Mouse (Mus musculus): ENCODE measurements around the gene Fam57b.

The Fam57b gene

DNA sequence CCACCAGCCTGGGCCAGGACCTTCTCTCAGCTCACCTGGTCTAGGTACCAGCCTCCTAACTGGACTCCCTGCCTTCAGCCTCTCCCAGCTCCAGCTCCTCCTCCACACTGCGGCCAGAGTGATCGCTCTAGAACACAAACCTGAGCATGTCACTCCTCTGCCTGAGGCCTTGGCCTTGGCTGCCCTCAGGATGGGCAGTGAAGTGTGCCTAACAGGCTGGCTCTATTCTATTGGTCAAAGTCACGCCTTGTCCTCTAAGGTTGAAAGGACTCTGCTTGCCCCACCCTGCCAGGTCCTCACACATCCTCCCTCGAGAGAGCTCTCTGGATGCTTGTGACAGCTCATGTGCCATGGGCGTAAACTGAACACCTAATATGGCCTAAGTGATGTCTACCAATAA lies 56.0 kb downstream of the Fam57b start:
- Histone ChIP-seq H3K36me3 (ENCODE audit: control insufficient read depth, insufficient read depth, low read length, poor library complexity, severe bottlenecking) (peaks cover 13% of the 10 kb centered on the region), H3K27me3 (ENCODE audit: control insufficient read depth, insufficient read depth, low read length, poor library complexity, severe bottlenecking) (no peaks in the 10 kb centered on the region)
- no peak for DNase-seq (ENCODE audit: low read depth, low spot score)

DNA sequence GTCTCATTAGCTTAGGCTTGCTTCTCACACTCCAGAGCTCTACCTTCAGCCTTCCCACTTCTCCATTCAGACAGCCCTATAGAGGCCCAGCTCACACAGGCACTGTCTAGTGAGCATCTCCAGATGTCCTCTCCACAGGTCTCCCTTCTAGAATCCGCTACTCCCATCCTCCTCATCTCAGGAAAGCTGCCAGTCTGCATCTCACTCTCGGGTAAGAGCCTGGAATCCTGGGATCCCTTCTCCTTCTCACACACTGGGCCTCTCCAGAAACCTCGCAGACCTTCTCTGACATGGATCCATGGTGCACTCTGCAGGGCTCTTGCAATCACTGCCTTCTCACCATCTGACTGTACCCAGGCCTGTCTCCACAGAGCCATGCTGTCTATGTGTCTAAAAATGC lies 58.2 kb downstream of the Fam57b start:
- Histone ChIP-seq H3K27me3 (ENCODE audit: control insufficient read depth, insufficient read depth, low read length, poor library complexity, severe bottlenecking) (no peaks in the 10 kb centered on the region; the same call in 1 of the 2 replicates), H3K36me3 (ENCODE audit: control insufficient read depth, insufficient read depth, low read length, poor library complexity, severe bottlenecking) (peaks cover 13% of the 10 kb centered on the region)
- DNase-seq (ENCODE audit: low read depth, low spot score), result no peak

DNA sequence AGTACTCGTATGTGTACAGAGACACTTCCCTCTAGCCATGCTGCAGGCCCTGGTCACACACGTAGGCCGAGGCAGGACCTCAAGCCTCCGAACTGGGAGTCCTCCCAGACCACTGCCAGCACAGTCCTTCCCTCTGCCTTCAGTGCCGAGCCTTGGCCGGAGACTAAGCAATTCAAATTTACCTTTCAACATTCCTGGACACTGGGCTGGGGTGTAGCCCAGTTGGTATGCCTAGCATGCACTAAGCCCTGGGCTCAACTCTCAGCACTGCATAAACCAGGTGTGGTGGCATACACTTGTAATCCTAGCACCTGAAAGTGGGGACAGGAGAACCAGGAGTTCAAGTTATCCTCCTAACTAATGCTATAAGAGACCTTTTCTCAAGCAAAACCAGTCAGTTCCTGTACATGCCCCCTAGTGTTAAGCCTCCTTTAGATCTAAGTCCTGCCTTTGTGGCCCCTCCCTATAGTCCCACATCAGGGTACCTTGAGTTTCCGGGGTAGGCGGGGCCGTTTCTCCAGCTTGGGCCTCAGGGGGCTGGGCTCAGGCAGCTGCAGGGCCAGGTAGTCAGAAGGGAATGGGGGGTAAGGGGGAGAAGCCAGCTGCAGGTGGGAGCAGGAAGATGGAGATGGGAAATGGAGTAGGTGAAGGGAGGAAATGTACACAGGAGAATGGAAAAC lies 59.4 kb downstream of the Fam57b start:
- Histone ChIP-seq H3K36me3 (ENCODE audit: control insufficient read depth, insufficient read depth, low read length, poor library complexity, severe bottlenecking) (peaks cover 13% of the 10 kb centered on the region), H3K27me3 (ENCODE audit: control insufficient read depth, insufficient read depth, low read length, poor library complexity, severe bottlenecking) (no peaks in the 10 kb centered on the region; the same call in 1 of the 2 replicates)
- DNase-seq (ENCODE audit: low read depth, low spot score), result no peak

DNA sequence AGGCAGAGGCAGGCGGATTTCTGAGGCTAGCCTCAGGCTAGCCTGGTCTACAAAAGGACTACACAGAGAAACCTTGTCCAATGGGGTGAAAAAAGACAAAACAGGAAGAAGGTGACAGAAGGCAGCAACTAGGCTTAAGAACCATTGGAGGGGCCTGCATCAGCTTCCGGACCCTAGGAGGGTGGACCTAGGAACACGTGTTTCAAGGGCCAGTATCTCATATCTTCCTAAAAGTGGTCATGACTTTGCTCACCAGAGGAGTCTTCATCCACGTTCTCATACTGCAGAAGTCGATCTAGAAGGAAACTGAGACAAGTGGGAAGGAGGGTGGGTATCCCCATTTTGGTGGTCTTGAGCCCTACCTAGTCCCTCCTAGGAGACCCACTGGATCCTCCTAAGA lies 63.5 kb downstream of the Fam57b start:
- DNase-seq (ENCODE audit: low read depth, low spot score), result no peak
- Histone ChIP-seq H3K27me3 (ENCODE audit: control insufficient read depth, insufficient read depth, low read length, poor library complexity, severe bottlenecking) (no peaks in the 10 kb centered on the region; the same call in 1 of the 2 replicates), H3K36me3 (ENCODE audit: control insufficient read depth, insufficient read depth, low read length, poor library complexity, severe bottlenecking) (peaks cover 7% of the 10 kb centered on the region)

DNA sequence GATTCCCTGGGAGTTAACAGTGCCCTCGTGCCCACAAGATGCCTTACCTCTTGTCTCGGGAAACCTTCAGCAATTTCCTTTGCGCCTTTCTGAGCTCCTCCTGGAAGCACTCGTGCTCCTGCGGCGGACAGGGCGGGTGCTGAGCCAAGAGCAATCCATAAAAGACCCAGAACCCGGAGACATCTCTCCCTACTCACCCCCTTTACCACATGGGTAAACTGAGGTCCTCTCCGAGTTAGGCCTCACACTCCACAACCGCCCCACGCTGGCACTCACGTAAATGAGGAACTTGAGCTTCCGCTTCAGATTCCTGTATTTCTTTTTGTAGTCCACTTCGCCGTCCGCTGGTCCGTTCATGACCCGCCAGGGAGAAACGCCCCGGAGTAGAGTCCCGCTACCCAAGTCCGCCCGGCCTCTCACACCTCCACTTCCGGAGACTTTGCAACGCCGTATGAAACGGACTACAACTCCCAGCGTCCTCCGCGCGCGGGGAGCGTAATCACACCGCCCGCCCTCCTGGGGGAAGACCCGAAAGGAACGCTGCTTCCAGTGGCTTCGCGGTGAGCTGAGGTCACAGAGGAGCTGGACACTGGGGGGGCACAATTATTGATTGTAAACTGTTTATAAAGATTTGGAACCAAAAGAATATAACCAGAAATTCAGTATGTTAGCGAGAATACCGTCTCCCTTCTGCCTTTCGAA lies 64.1 kb downstream of the Fam57b start, which contains the start of gene Hirip3:
Hirip3 (plus strand) TSS at position 544 of the 702 bp plus-strand sequence.
- Histone ChIP-seq H3K36me3 (ENCODE audit: control insufficient read depth, insufficient read depth, low read length, poor library complexity, severe bottlenecking) (peaks cover 7% of the 10 kb centered on the region), H3K27me3 (ENCODE audit: control insufficient read depth, insufficient read depth, low read length, poor library complexity, severe bottlenecking) (no peaks in the 10 kb centered on the region; the same call in 1 of the 2 replicates)
- DNase-seq (ENCODE audit: low read depth, low spot score), result peak; percentile 93

DNA sequence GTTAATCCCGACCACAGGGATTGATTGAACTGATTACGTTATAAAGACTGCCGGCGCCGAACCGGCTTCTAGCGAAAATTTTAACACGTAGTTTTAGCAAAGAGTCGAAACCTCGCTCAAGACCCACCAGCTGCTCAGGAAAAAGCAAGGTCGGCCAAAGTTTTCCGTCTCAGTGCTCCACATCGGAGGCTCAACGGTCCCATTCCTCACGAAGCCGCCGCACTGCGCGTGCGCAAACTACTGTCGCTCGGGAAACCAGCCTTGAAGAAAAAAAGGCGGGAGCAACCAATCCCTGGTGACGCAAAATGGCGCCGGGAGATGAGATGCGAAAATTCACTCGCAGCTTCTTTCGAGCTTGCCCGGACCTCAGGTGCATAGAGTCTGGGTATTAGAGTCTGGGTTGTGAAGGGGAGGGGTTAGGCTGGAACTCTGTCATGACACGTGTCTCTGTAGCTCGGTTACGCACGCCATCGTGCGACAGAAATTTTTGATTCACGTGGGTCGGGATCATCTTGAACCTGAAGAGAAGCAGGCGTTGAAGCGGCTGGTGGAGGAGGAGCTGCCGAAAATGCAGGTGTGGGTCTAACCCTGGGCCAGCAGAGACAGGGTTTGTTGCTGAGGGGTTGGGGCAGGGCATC lies 64.8 kb downstream of the Fam57b start, which contains the start of gene Ino80e:
Ino80e (minus strand) TSS at position 231 of the 638 bp plus-strand sequence.
- H3K36me3 ChIP-seq (ENCODE audit: control insufficient read depth, insufficient read depth, low read length, poor library complexity, severe bottlenecking), result peaks cover 8% of the 10 kb centered on the region
- peak; percentile 93 for DNase-seq (ENCODE audit: low read depth, low spot score)

DNA sequence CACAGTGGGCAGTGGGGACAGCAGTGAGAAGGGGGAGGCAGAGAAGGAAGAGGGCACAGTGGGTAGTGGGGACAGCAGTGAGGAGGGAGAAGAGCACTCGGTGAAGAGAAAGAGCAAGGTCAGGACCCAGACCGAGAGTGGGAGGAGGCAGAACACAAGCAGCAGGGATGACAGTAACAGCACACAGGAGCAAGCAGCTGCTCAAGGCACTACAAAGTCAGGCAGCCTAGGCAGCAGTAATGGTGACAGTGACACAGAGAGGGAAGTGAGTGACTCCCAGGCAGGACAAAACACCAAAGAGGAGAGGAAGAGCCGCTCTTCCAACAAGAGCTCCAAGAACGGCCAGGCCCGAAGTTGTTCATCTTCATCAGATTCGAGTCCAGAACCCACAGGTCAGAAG lies 66.3 kb downstream of the Fam57b start:
- peaks cover 7% of the 10 kb centered on the region for H3K36me3 ChIP-seq (ENCODE audit: control insufficient read depth, insufficient read depth, low read length, poor library complexity, severe bottlenecking)
- DNase-seq (ENCODE audit: low read depth, low spot score), result no peak

More for the DNA sequence above, 64.8 kb downstream of the Fam57b start, which contains the start of gene Ino80e:
- H3K27me3 ChIP-seq (ENCODE audit: control insufficient read depth, insufficient read depth, low read length, poor library complexity, severe bottlenecking), result no peaks in the 10 kb centered on the region; the same call in 1 of the 2 replicates

DNA sequence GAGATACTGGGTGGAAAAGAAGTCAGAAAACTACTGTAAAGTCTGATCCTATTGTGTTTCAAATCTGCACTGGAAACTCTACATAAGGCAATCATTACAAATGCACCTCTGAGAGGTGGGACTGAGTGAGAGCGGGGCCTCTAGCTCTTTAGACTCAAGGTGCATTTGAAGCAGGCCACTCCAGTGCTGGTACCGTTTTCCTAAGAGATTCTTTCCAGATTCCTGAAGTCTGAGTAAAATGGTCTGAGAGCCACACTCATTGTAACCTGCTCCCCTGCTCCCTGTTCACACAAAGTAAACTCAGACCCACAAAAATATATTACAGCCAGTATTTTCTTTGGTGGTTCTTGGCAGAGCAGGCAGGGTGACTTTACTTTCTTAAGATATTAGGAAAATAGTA lies 70.1 kb downstream of the Fam57b start:
- H3K27me3 ChIP-seq (ENCODE audit: control insufficient read depth, insufficient read depth, low read length, poor library complexity, severe bottlenecking), result no peaks in the 10 kb centered on the region
- no peak for DNase-seq (ENCODE audit: low read depth, low spot score)
- H3K36me3 ChIP-seq (ENCODE audit: control insufficient read depth, insufficient read depth, low read length, poor library complexity, severe bottlenecking), result peaks cover 17% of the 10 kb centered on the region

More for the DNA sequence above, 66.3 kb downstream of the Fam57b start:
- H3K27me3 ChIP-seq (ENCODE audit: control insufficient read depth, insufficient read depth, low read length, poor library complexity, severe bottlenecking), result no peaks in the 10 kb centered on the region; the same call in 1 of the 2 replicates

DNA sequence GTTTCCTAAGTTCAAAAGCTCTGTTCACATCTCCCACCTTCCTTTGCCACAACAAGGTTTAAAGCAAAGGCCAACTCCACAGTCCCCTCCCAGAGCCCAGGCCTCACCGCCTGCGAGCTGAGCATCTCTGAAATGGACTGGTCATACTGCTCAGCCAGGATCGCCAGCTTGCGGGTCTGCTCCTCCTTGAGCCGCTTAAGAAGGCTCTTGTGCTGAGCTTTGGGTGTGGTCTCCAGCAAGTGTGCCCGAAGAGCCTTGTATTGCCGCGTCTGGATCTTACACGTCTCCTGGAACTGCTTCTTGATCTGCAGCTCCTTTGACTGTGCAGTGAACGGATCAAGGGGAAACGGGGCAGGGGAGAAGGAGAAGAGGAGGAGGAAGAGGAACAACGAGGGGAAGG lies 70.5 kb downstream of the Fam57b start:
- Histone ChIP-seq H3K36me3 (ENCODE audit: control insufficient read depth, insufficient read depth, low read length, poor library complexity, severe bottlenecking) (peaks cover 17% of the 10 kb centered on the region), H3K27me3 (ENCODE audit: control insufficient read depth, insufficient read depth, low read length, poor library complexity, severe bottlenecking) (no peaks in the 10 kb centered on the region)
- DNase-seq (ENCODE audit: low read depth, low spot score), result no peak

DNA sequence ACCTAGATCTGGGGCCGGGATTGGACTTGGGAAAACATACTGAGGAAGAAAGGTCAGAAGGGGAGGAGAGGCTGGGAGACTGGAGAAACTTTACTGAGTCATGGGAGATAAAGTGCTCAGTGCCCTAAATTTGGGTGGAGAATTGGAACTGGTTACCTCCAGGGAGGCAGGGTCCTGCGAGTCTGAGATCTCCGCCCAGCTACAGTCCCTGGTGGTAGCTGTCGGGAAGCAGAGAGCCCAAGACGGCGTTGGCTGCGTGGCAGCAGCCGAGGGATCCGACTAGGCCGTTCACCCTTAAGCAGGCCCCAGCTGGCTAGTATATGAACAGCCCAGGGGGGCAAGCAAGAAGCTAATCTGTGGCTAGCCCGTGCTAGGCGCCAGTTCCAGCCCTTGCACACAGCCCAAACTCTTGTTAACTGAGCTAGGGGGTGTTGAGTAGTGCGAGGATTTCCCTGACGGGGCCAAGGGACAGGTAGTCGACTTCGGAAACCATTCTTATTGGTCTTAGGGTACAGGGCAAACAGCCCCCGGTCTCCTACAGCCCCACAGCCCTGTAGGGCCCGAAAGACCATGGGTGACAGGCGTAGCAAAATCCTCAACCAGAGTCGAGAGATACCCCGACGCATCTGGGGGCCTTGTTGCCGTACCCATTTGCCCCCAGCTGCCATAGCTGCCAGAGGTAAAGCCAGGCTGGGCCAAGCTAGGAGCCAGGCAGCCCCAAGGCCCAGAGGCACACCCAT lies 72.5 kb downstream of the Fam57b start:
- Histone ChIP-seq H3K27me3 (ENCODE audit: control insufficient read depth, insufficient read depth, low read length, poor library complexity, severe bottlenecking) (no peaks in the 10 kb centered on the region), H3K36me3 (ENCODE audit: control insufficient read depth, insufficient read depth, low read length, poor library complexity, severe bottlenecking) (peaks cover 22% of the 10 kb centered on the region)
- no peak for DNase-seq (ENCODE audit: low read depth, low spot score)

DNA sequence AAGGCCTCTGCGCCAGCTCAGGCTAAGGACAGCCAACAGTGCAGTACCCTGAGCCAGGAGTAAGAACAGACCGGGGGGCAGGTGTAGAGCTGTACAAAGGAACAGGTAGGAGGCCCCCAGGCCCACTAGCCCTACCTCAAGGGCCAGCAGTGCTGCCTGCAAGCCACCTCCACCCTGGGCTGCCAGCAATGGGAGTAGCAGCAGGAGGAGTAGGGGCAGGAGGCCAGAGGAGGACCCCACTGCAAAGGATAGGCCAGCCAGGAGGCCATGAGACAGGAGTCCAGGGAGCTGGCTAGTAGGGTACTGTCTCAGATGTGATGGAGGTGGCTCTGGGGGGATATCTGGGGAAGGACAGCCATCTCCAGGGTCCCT lies 73.0 kb downstream of the Fam57b start:
- no peak for DNase-seq (ENCODE audit: low read depth, low spot score)
- H3K27me3 ChIP-seq (ENCODE audit: control insufficient read depth, insufficient read depth, low read length, poor library complexity, severe bottlenecking), result no peaks in the 10 kb centered on the region
- peaks cover 22% of the 10 kb centered on the region for H3K36me3 ChIP-seq (ENCODE audit: control insufficient read depth, insufficient read depth, low read length, poor library complexity, severe bottlenecking)

DNA sequence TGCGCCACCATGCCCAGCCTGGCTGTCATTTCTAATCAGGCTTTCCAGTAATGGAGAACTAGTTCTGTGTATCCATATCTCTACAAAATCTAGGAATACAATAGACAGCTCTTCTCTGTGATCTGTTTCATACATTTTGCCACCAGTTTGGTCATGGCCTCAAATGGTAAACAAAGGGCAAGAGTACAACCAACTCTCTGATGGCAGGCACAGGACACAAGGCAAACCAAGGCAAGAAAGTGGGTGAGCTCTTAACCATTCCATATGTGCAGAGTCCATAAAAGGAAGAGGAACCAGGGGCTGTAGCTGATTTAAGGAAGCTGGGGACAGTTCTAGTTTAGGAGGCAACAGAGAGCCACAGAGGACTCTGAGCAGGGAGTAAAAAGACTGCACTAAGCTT lies 79.8 kb downstream of the Fam57b start:
- no peak for DNase-seq (ENCODE audit: low read depth, low spot score)
- Histone ChIP-seq H3K36me3 (ENCODE audit: control insufficient read depth, insufficient read depth, low read length, poor library complexity, severe bottlenecking) (peaks cover 18% of the 10 kb centered on the region), H3K27me3 (ENCODE audit: control insufficient read depth, insufficient read depth, low read length, poor library complexity, severe bottlenecking) (no peaks in the 10 kb centered on the region)

Data from splenic B cell, adult 2 months (primary cell).